Mouse (Mus musculus): Measurements from ENCODE around the gene Rab36. TPM values are rescaled to one million over a fixed set of nuclear protein-coding genes. Genes with fewer than 3 reads are reported as not detected.

Gene Rab36
- 20.4 and 21.2 TPM in 2 replicates for polyA plus RNA-seq (2012; rRNA removed)

DNA sequence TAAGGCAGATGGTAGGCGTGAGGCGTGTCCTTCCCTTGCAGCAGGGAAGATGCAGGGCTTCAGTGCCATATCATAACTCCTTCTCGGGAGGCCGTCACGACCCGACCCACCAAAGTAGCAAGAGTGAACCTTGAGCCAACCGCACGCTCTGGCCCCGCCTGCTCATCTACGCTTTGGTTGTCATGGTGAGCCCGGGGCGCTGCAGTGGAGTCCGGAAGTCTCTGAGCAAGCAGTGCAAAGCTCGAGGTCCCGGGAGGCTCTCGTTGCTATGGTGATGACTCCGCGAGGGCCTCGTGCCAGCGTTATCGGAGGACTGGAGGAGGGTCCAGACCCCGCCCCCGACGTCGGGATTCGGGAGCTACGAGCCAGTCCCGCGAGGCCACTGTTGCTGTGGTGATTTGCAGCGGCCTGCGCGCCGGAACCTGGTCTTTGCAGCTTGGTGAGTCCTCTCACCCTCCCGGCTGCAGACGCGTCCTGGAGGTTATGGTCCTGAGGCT lies at the start of gene Rab36:
TSS of gene Rab36 (plus strand) at position 176 of the 497 bp plus-strand sequence.
- peak; percentile 84 to 85 for DNase-seq
- WGBS: under 1% methylated on average over 36 of the region's 36 CpGs
- Histone ChIP-seq H3K4me1 (ENCODE audit: control insufficient read depth, insufficient read depth, low read length) (no peaks in the 10 kb centered on the region), H3K27me3 (ENCODE audit: control insufficient read depth, insufficient read depth, low read length) (no peaks in the 10 kb centered on the region), H3K4me3 (replicated peaks; ENCODE audit: insufficient read depth, low read depth, low read length) (peak within 1 kb of the TSS; percentile 73), H3K27ac (ENCODE audit: insufficient read depth, low read length) (no peak within 1 kb of the TSS)
- no peak for TF ChIP-seq CTCF (IDR thresholded peaks at IDR 0.05; ENCODE audit: borderline replicate concordance, insufficient read depth, low read depth, low read length)
- no peak for TF ChIP-seq POLR2A (IDR thresholded peaks at IDR 0.05; ENCODE audit: borderline replicate concordance, insufficient read depth, low read length)

DNA sequence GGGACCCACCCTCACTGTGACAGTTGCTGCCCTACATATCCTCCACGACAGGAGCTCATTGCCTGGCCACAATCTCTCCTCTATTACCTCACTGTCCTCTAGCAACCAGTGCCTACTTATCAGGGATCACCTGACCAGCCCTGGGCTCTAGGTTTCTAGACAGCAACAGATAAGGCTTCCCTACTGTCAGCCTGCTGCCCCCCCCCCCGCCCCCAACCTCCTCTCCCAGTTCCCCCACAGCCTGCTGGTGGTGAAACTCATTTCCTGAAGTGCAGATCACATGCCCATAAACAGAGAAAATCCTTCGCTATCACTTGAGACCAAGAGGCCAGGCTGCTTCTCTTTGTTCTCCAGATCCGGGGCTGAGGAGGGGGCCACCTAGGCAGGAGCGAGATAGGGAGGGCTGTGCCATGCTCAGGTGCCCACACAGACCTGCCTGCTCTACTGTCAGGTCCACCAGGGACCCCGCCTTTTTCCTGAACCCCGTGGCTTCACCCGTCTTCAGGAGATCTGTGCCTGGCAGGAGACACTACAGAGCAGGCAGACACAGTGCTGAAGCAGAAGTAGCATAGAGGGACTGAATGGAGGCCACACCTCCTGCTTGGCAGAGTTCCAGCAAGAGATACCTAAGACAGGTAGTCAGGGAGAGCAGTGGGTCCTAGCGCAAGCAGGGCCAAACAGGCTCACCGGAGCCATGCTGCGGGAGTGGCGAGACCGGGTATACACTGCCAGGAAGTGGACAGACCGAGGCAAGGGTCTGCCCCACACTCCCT lies 49.0 kb upstream of the Rab36 start:
- H3K4me1 ChIP-seq (ENCODE audit: control insufficient read depth, insufficient read depth, low read length): peaks cover 8% of the 10 kb centered on the region; the same call in 1 of the 2 replicates
- 79% methylated on average over 14 of the region's 14 CpGs for WGBS
- no peak overlapping the region for H3K4me3 ChIP-seq (replicated peaks; ENCODE audit: insufficient read depth, low read depth, low read length)
- no peak for DNase-seq
- no peak overlapping the region for H3K27ac ChIP-seq (ENCODE audit: insufficient read depth, low read length)
- TF ChIP-seq CTCF (IDR thresholded peaks at IDR 0.05; ENCODE audit: borderline replicate concordance, insufficient read depth, low read depth, low read length): no peak
- H3K27me3 ChIP-seq (ENCODE audit: control insufficient read depth, insufficient read depth, low read length): no peaks in the 10 kb centered on the region

DNA sequence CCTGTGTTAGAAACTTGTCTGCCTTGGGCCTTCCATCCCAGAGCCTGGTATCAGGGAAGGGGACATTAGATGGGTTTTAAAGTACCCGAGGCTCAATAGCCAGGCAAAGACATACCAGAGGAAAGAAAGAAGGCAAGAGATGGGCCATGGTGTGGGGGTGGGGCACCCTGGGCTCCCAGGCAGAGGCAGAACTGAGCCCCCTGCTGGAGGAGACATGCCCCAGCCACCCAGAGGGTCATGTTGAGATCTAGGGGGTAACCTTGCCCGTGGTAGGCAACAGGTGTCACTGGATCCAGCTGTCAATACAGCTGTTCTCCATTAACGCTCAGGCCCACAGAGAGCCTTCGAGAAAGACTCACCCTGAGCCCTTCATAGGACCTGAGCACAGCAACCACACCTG lies 47.0 kb upstream of the Rab36 start:
- H3K27me3 ChIP-seq (ENCODE audit: control insufficient read depth, insufficient read depth, low read length): no peaks in the 10 kb centered on the region
- H3K4me3 ChIP-seq (replicated peaks; ENCODE audit: insufficient read depth, low read depth, low read length): no peak overlapping the region
- DNase-seq: no peak
- no peak overlapping the region for H3K27ac ChIP-seq (ENCODE audit: insufficient read depth, low read length)
- peaks cover 7% of the 10 kb centered on the region; the same call in 1 of the 2 replicates for H3K4me1 ChIP-seq (ENCODE audit: control insufficient read depth, insufficient read depth, low read length)
- TF ChIP-seq POLR2A (IDR thresholded peaks at IDR 0.05; ENCODE audit: borderline replicate concordance, insufficient read depth, low read length) (no peak), CTCF (IDR thresholded peaks at IDR 0.05; ENCODE audit: borderline replicate concordance, insufficient read depth, low read depth, low read length) (0 out of 2 replicates have a peak, but pooled peaks have one; percentile 24)
- 73% methylated on average over 4 of the region's 4 CpGs for WGBS

DNA sequence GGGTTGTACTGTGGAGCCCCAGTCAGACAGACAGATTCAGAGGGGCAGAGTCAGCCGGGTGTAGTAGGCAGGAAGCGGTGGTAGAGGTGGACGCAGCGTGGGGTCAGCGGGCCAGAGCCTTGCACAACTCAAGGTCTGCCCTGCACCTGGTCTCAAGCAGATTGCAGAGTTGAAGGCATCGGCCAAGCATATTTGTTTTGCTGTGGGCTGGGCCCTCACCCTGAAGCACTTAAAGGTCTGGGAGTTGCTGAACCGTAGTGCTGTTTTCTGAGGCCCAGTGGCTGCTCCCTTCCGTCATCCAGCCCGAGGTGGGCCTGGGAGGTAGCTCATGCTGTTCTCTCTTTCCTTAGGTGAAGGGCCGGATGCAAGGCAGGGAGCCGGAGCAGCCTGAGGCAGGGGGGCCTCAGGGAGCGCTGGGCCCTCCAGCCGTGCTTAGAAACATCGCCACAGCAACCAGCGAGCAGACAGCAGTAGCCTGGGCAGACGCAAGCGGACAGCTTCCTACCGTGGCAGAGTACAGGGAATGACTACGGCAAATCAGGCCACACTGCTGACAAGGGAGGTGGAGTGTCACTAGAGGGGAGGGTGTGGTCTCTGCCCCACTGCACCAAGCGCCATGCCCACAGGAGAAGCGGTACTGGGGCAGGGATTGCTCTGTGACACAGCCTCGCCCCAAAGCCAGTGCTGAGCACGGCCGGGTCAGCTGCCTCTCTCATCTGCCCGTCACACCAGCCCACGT lies 46.1 kb upstream of the Rab36 start:
- no peak overlapping the region for H3K27ac ChIP-seq (ENCODE audit: insufficient read depth, low read length)
- H3K27me3 ChIP-seq (ENCODE audit: control insufficient read depth, insufficient read depth, low read length): no peaks in the 10 kb centered on the region
- H3K4me3 ChIP-seq (replicated peaks; ENCODE audit: insufficient read depth, low read depth, low read length): no peak overlapping the region
- DNase-seq: no peak
- peaks cover 16% of the 10 kb centered on the region for H3K4me1 ChIP-seq (ENCODE audit: control insufficient read depth, insufficient read depth, low read length)
- 58% methylated on average over 26 of the region's 26 CpGs for WGBS
- no peak for TF ChIP-seq CTCF (IDR thresholded peaks at IDR 0.05; ENCODE audit: borderline replicate concordance, insufficient read depth, low read depth, low read length)
- no peak for TF ChIP-seq POLR2A (IDR thresholded peaks at IDR 0.05; ENCODE audit: borderline replicate concordance, insufficient read depth, low read length)

DNA sequence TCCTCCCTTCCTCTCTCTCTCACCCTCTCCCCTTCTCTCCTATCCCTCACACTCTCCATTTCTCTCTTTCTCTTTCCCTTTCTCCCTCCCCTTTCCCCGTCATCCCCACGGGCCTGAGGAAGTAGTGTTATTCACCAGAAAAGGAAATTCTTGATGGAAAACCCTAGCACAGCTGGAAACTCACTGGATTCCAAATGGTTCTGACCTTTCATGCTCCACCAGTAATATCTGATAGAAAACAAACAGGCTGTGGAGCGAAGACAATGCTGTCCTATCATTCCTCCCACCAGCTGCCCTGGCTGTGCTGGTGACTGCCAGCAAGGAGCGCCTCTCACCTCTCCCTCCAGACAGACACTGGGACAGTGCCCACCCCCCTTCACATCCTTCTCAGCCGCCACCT lies 42.0 kb upstream of the Rab36 start:
- peaks cover 28% of the 10 kb centered on the region for H3K4me1 ChIP-seq (ENCODE audit: control insufficient read depth, insufficient read depth, low read length)
- no peak for TF ChIP-seq POLR2A (IDR thresholded peaks at IDR 0.05; ENCODE audit: borderline replicate concordance, insufficient read depth, low read length)
- TF ChIP-seq CTCF (IDR thresholded peaks at IDR 0.05; ENCODE audit: borderline replicate concordance, insufficient read depth, low read depth, low read length): no peak
- H3K27ac ChIP-seq (ENCODE audit: insufficient read depth, low read length): no peak overlapping the region
- WGBS: 48% methylated on average over 5 of the region's 5 CpGs
- no peaks in the 10 kb centered on the region for H3K27me3 ChIP-seq (ENCODE audit: control insufficient read depth, insufficient read depth, low read length)
- DNase-seq: no peak
- no peak overlapping the region for H3K4me3 ChIP-seq (replicated peaks; ENCODE audit: insufficient read depth, low read depth, low read length)

DNA sequence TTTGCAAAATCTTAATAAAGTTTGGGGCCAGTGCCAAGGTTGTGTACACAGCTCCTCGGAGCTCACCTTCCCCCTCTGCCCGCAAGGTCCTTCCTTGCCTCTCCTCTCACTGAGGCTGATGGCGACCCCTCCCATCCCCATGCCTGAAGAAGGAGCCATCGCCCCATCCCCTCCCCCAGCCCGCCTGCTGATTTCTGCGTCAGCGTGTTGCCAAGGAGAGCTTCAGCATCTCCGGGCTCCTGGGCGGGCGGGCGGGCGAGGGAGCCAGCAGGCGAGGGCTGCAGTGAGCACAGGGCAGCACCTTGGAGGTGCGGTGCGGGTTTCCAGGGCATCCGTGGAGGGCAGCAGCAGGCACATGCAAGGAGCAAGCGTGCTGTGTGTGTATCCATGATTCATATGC lies 41.5 kb upstream of the Rab36 start:
- 6% methylated on average over 17 of the region's 17 CpGs for WGBS
- Histone ChIP-seq H3K4me1 (ENCODE audit: control insufficient read depth, insufficient read depth, low read length) (peaks cover 30% of the 10 kb centered on the region), H3K27me3 (ENCODE audit: control insufficient read depth, insufficient read depth, low read length) (no peaks in the 10 kb centered on the region), H3K27ac (ENCODE audit: insufficient read depth, low read length) (no peak overlapping the region), H3K4me3 (replicated peaks; ENCODE audit: insufficient read depth, low read depth, low read length) (no peak overlapping the region)
- peak; percentile 28 to 32 for DNase-seq
- TF ChIP-seq CTCF (IDR thresholded peaks at IDR 0.05; ENCODE audit: borderline replicate concordance, insufficient read depth, low read depth, low read length) (no peak), POLR2A (IDR thresholded peaks at IDR 0.05; ENCODE audit: borderline replicate concordance, insufficient read depth, low read length) (no peak)

DNA sequence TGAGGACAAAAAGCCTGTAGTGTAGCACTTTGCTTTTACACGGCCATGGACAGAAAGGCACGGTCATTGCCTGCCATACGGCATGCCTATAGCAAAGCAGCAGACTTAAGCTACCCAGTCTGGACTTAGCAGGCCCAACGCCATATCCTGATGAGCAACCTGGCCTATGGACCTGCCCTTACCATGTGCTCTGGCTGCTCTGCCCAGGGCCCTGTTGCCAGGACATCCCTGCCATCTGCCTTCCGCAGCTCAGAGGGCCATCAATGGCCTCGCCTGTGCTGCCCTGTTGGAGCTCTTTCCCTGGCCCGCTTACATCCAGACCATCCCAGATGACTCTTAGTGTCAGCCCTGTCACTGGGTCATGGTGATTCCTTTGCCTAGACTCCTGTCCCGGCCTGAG lies 35.5 kb upstream of the Rab36 start:
- Histone ChIP-seq H3K27me3 (ENCODE audit: control insufficient read depth, insufficient read depth, low read length) (no peaks in the 10 kb centered on the region), H3K4me1 (ENCODE audit: control insufficient read depth, insufficient read depth, low read length) (peaks cover 27% of the 10 kb centered on the region), H3K4me3 (replicated peaks; ENCODE audit: insufficient read depth, low read depth, low read length) (no peak overlapping the region), H3K27ac (ENCODE audit: insufficient read depth, low read length) (0 out of 2 replicates have a peak overlapping the region, but pooled peaks have one; percentile 1)
- TF ChIP-seq POLR2A (IDR thresholded peaks at IDR 0.05; ENCODE audit: borderline replicate concordance, insufficient read depth, low read length): no peak
- no peak for TF ChIP-seq CTCF (IDR thresholded peaks at IDR 0.05; ENCODE audit: borderline replicate concordance, insufficient read depth, low read depth, low read length)
- 10% methylated on average over 8 of the region's 8 CpGs for WGBS
- DNase-seq: peak; percentile 78 to 91

All from cerebellum, adult 2 months (tissue).